ENCODE assay signal across 23 mouse cellular contexts in the genomic region with DNA sequence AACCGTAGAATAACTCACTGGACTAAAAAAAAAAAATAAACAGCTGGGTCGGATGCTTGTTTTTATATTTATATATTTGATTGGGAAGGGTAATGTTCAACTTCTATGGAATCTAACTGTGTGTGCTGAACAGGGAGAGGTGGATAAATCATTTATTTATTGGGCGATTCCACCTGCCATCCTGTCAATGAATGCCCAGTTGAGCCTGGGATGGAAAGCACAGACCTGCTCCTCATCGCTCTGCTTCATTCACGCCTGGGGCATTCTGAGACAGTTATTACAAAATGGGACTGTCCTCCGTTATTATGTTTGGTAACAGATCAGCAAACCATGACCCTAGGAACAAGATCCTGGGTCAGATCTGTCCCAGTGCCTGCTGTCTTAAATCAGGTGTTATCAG.
DNase-seq lines count a peak whose midpoint lies in the region; ATAC-seq lines count a peak whose summit lies in the region.
"Had no signal": no experiment of that assay in that cellular context is flagged by ENCODE, and none has a peak within 500 bp of the region (broad histone marks: within the 10 kb centered on the region; RNA-seq: fewer than 3 reads in every experiment).

No protein-coding gene starts in this region.

- H3K4me2 ChIP-seq in kidney, embryonic 16.5 days (replicated peaks; ENCODE audit: low read depth, low read length) = no peak overlapping the region
- no peak overlapping the region for H3K4me2 ChIP-seq in hindbrain, embryonic 11.5 days (replicated peaks; ENCODE audit: low read depth, low read length)
- H3K4me2 ChIP-seq: embryonic facial prominence, embryonic 12.5 days; embryonic facial prominence, embryonic 15.5 days; forebrain, embryonic 13.5 days; heart, embryonic 11.5 days; hindbrain, embryonic 13.5 days had no signal

- H3K9me3 ChIP-seq in kidney, embryonic 16.5 days (ENCODE audit: low read length) = no peaks in the 10 kb centered on the region
- no peaks in the 10 kb centered on the region for H3K9me3 ChIP-seq in hindbrain, embryonic 11.5 days (ENCODE audit: control insufficient read depth, low read length)
- H3K9me3 ChIP-seq: embryonic facial prominence, embryonic 12.5 days; embryonic facial prominence, embryonic 15.5 days; forebrain, embryonic 13.5 days; hindbrain, embryonic 13.5 days had no signal

- peak; percentile 27 for DNase-seq in kidney, adult 18-20 months
- DNase-seq in kidney, adult 8-10 months = peak; percentile 51 to 58
- peak; percentile 43 for DNase-seq in kidney, postnatal 14 days
- DNase-seq in hindbrain, embryonic 11.5 days (ENCODE audit: low spot score) = no peak
- no peak for DNase-seq in natural killer cell, adult 2 months (ENCODE audit: low spot score in 2 of 2)
- no peak for DNase-seq in testis, postnatal 10 days (ENCODE audit: low spot score)
- no peak for DNase-seq in lung, postnatal 10 days
- DNase-seq: adrenal gland, adult 2 months; adrenal gland, postnatal 14 days; cerebellum, adult 11 months; cerebellum, adult 2 months; cerebellum, adult 9-11 months; cerebellum, postnatal 25 days; gastrocnemius, postnatal 14 days; heart, adult 11 months had no signal

- no peak overlapping the region for H3K4me3 ChIP-seq in kidney, embryonic 16.5 days (ENCODE audit: low read length)
- H3K4me3 ChIP-seq in hindbrain, embryonic 11.5 days (ENCODE audit: low read depth, low read length) = no peak overlapping the region
- H3K4me3 ChIP-seq: embryonic facial prominence, embryonic 12.5 days; embryonic facial prominence, embryonic 15.5 days; forebrain, embryonic 13.5 days; hindbrain, embryonic 13.5 days had no signal

- no peaks in the 10 kb centered on the region; the same call in 1 of the 2 replicates for H3K27me3 ChIP-seq in kidney, embryonic 16.5 days (ENCODE audit: insufficient read depth, low read length)
- no peaks in the 10 kb centered on the region for H3K27me3 ChIP-seq in hindbrain, embryonic 11.5 days (ENCODE audit: control insufficient read depth, insufficient read depth, low read length)
- H3K27me3 ChIP-seq: embryonic facial prominence, embryonic 15.5 days had no signal

- H3K9ac ChIP-seq in kidney, embryonic 16.5 days (replicated peaks; ENCODE audit: low read length) = no peak overlapping the region
- H3K9ac ChIP-seq in hindbrain, embryonic 11.5 days (ENCODE audit: low read depth, low read length) = no peak overlapping the region
- H3K9ac ChIP-seq: embryonic facial prominence, embryonic 12.5 days; embryonic facial prominence, embryonic 15.5 days; forebrain, embryonic 13.5 days; hindbrain, embryonic 13.5 days had no signal

- H3K36me3 ChIP-seq in kidney, embryonic 16.5 days (ENCODE audit: insufficient read depth, low read length) = no peaks in the 10 kb centered on the region
- H3K36me3 ChIP-seq in hindbrain, embryonic 11.5 days (ENCODE audit: control insufficient read depth, insufficient read depth, low read length) = no peaks in the 10 kb centered on the region
- H3K36me3 ChIP-seq: embryonic facial prominence, embryonic 12.5 days; embryonic facial prominence, embryonic 15.5 days; hindbrain, embryonic 13.5 days had no signal

- WGBS in kidney, embryonic 16.5 days = 67% methylated on average over 6 of the region's 6 CpGs
- 85% methylated on average over 6 of the region's 6 CpGs for WGBS in hindbrain, embryonic 11.5 days

- ATAC-seq in kidney, embryonic 16.5 days (ENCODE audit: low FRiP score, low TSS enrichment) = peak; percentile 62; the same call in 1 of the 2 replicates
- ATAC-seq in hindbrain, embryonic 11.5 days (ENCODE audit: low FRiP score) = no peak
- ATAC-seq: CD4-positive, CD25-positive, alpha-beta regulatory T cell, adult 4 months; forebrain, embryonic 13.5 days; forebrain, embryonic 16.5 days had no signal

- peak overlapping the region; percentile 43; the same call in 1 of the 2 replicates for H3K27ac ChIP-seq in kidney, embryonic 16.5 days (ENCODE audit: low read length)
- no peak overlapping the region for H3K27ac ChIP-seq in hindbrain, embryonic 11.5 days (ENCODE audit: low read depth, low read length)
- H3K27ac ChIP-seq: embryonic facial prominence, embryonic 12.5 days; embryonic facial prominence, embryonic 15.5 days; forebrain, embryonic 13.5 days; hindbrain, embryonic 13.5 days had no signal

- peaks cover 18% of the 10 kb centered on the region for H3K4me1 ChIP-seq in kidney, embryonic 16.5 days (ENCODE audit: insufficient read depth, low read length)
- peaks cover 8% of the 10 kb centered on the region for H3K4me1 ChIP-seq in hindbrain, embryonic 11.5 days (replicated peaks; ENCODE audit: control insufficient read depth, insufficient read depth, low read length)

Comparison
In these comparisons a context has a peak if more than half of its experiments do, and no peak if none do; other contexts are left out.
1. DNase-seq: peak in kidney, adult 18-20 months (single experiment), kidney, adult 8-10 months (2 of 2) and kidney, postnatal 14 days (single experiment); none in hindbrain, embryonic 11.5 days (single experiment), natural killer cell, adult 2 months (0 of 2), testis, postnatal 10 days (single experiment) and lung, postnatal 10 days (single experiment).